Mouse (Mus musculus) midbrain, embryonic 14.5 days (tissue): ENCODE measurements at regions not wholly inside any gene's neighbourhood (a gene's known extent, or its start where the extent isn't known, plus 50 kb on each side); places are given as distances from the start of the nearest gene placed in this dataset.
A peak's percentile ranks its signal among the peaks of the same experiment; 100 is the strongest.

Experiments used
- ATAC-seq: fragments of 200-750 bp; cut with Nextera tagmentation; 2 replicates; pipeline ENCODE4 v1.8.0; 2017; ENCODE audit warnings: moderate number of reproducible peaks, moderate library complexity; ENCODE audit not compliant: low FRiP score, low TSS enrichment
- DNase-seq: peaks from one replicate; pipeline ENCODE4 v3.0.0-alpha.2; 2015
- H3K27ac ChIP-seq: fragments of 300-500 bp; sonication (generic); replicated peaks from 2 replicates; pipeline ENCODE4 v1.5.1; 2014; ENCODE audit warnings: mild to moderate bottlenecking, low read depth, low read length, moderate library complexity
- H3K27me3 ChIP-seq: fragments of 300-500 bp; sonication (generic); 2 replicates; pipeline ENCODE4 v1.6.1; 2014; ENCODE audit warnings: low read length, control low read depth, mixed read lengths; ENCODE audit not compliant: control insufficient read depth, insufficient read depth
- H3K36me3 ChIP-seq: fragments of 300-500 bp; sonication (generic); 2 replicates; pipeline ENCODE4 v1.6.1; 2014; ENCODE audit warnings: low read length, control low read depth; ENCODE audit not compliant: control insufficient read depth, insufficient read depth
- H3K4me1 ChIP-seq: fragments of 300-500 bp; sonication (generic); 2 replicates; pipeline ENCODE4 v1.6.1; 2014; ENCODE audit warnings: mild to moderate bottlenecking, antibody characterized with exemption, low read length, control low read depth; ENCODE audit not compliant: control insufficient read depth, insufficient read depth
- H3K4me2 ChIP-seq: fragments of 300-500 bp; sonication (generic); 2 replicates; pipeline ENCODE4 v1.6.1; 2014; ENCODE audit warnings: mild to moderate bottlenecking, low read length, moderate library complexity
- H3K4me3 ChIP-seq: fragments of 300-500 bp; sonication (generic); replicated peaks from 2 replicates; pipeline ENCODE4 v1.5.1; 2014; ENCODE audit warnings: low read depth, low read length
- H3K9ac ChIP-seq: fragments of 300-500 bp; sonication (generic); replicated peaks from 2 replicates; pipeline ENCODE4 v1.6.1; 2014; ENCODE audit warnings: mild to moderate bottlenecking, low read length, moderate library complexity
- H3K9me3 ChIP-seq: fragments of 300-500 bp; sonication (generic); 2 replicates; pipeline ENCODE4 v1.6.1; 2016; ENCODE audit warnings: low read length, control low read depth, mixed read lengths; ENCODE audit not compliant: control insufficient read depth
- WGBS: fragments of 180-500 bp; shearing (Covaris S2); extraction: QIAGEN DNeasy Blood & Tissue Kit; methylation state at CpG from one replicate; pipeline ENCODE4 v1.1.7; 2014; 5-methylcytosine and 5-hydroxymethylcytosine counted together

DNA sequence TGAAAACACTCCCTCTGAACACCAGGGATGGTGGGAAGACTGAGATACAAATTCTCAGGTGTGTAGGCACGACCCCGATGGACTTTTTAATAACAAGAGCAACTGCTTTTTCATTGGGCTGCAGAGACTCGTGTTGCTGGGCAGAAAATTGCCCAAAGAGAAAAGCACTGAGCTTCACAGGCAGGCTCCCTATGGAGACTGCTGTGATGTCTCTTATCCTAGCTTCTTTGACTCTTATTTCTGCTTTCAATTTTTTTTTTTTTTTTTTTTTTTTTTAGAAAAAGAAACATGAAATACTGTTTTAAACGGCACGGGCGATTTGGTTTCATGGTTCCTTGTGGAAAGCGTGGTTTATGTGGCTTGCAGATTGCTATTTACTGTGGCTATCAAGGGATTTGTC is 522.8 kb upstream of the Fam174a start:
- ATAC-seq (no peak), DNase-seq (peak; percentile 43)
- Histone ChIP-seq H3K4me2 (no peak overlapping the region), H3K27me3 (no peaks in the 10 kb centered on the region), H3K9ac (no peak overlapping the region), H3K27ac (no peak overlapping the region), H3K36me3 (no peaks in the 10 kb centered on the region), H3K4me3 (no peak overlapping the region), H3K4me1 (0 out of 2 replicates have a peak, but pooled peaks cover 5% of the 10 kb centered on the region), H3K9me3 (no peaks in the 10 kb centered on the region)
- WGBS, result 46% methylated on average over 7 of the region's 7 CpGs

DNA sequence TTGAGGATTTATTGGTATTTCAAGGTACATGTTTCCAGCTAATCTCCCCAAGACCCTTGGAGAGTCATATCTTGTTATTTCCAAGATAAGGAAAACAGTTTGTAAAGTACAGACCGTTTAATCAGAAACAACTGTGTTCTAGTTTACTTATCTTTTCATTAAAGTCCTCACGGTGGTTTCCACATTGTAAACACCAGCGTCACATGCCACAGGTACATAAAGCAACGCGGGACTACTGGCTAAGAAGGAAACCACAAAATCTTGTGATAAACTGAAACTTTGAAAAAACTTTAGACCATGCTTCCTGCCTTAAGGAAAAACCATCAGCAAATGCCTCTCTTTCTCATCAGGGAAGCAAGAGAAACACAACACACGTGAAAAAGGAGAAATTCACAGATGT is 522.4 kb upstream of the Fam174a start:
- no peaks in the 10 kb centered on the region for H3K27me3 ChIP-seq
- no peak for ATAC-seq
- 0 out of 2 replicates have a peak, but pooled peaks cover 5% of the 10 kb centered on the region for H3K4me1 ChIP-seq
- no peaks in the 10 kb centered on the region for H3K36me3 ChIP-seq
- no peak for DNase-seq
- no peak overlapping the region for H3K4me3 ChIP-seq
- no peak overlapping the region for H3K4me2 ChIP-seq
- no peaks in the 10 kb centered on the region for H3K9me3 ChIP-seq
- no peak overlapping the region for H3K9ac ChIP-seq
- 69% methylated on average over 6 of the region's 6 CpGs for WGBS
- no peak overlapping the region for H3K27ac ChIP-seq

DNA sequence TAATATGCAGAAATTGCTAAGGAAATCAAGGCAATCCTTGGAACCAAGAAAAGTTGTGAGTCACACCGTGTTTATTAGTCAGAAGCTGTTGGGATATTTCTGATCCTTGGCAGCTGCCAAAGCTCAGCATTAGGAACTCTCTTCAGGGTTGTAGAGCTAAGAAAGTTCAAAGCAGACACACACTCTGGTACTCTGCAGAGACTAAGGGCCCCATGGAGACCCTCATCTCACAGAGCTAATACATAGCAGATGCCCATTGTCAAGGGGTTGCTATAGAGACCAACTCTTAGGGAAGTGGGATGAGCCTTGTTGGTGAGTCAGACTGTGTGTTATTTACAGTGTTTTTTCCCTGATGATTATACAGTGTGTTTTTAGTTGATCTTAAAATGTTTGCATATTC is 517.4 kb upstream of the Fam174a start:
- peak; percentile 23 for DNase-seq
- 17% methylated on average over 1 of the region's 1 CpGs for WGBS
- H3K9ac ChIP-seq, result no peak overlapping the region

DNA sequence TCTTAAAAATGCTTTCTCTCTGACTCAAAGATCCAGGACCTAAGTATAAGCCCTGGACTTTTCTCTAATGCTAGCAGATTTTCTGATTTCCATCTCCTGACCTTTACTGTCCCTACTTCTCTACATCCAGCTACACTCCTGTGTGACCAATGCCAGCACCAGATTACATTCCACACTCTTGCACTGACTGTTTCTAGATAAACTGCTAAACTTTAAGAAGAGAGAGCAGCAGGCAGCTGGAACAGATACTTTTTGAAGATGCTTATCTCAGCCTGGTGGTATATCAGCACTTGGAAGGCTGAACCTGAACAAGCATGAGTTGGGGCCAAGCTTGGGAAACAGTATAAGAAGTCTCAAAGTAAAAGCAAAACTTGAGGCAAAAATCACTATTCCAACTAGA is 509.7 kb upstream of the Fam174a start:
- H3K4me2 ChIP-seq, result no peak overlapping the region
- H3K27me3 ChIP-seq, result no peaks in the 10 kb centered on the region
- H3K27ac ChIP-seq, result no peak overlapping the region
- no peaks in the 10 kb centered on the region for H3K9me3 ChIP-seq
- no peaks in the 10 kb centered on the region for H3K36me3 ChIP-seq
- ATAC-seq, result no peak
- no peak overlapping the region for H3K4me3 ChIP-seq
- DNase-seq, result no peak
- no peak overlapping the region for H3K9ac ChIP-seq
- no peaks in the 10 kb centered on the region for H3K4me1 ChIP-seq

More for the DNA sequence above, 517.4 kb upstream of the Fam174a start:
- H3K4me3 ChIP-seq, result no peak overlapping the region
- no peak overlapping the region for H3K4me2 ChIP-seq
- H3K27ac ChIP-seq, result no peak overlapping the region
- no peaks in the 10 kb centered on the region for H3K4me1 ChIP-seq
- no peaks in the 10 kb centered on the region for H3K9me3 ChIP-seq
- ATAC-seq, result no peak
- no peaks in the 10 kb centered on the region for H3K27me3 ChIP-seq
- no peaks in the 10 kb centered on the region for H3K36me3 ChIP-seq

DNA sequence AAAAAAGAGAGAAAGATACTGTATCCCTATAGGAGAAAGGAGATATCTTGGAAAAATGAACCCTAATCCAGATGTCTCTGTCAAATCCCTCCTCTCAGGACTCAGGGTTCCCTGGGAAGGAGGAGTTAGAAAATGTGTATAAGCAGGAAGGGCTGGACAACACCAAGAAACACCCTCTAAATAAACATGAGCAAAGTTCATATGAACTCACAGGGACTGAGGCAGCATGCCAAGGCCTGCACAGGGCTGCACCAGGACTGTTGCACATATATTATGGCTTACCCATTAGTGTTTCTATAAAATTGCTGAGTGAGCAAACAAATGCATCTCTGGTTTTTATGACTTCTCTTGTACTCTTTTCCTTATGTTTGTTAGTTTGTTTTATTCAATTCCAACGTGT is 508.5 kb upstream of the Fam174a start:
- no peak overlapping the region for H3K4me2 ChIP-seq
- no peaks in the 10 kb centered on the region for H3K27me3 ChIP-seq
- H3K4me3 ChIP-seq, result no peak overlapping the region
- no peaks in the 10 kb centered on the region for H3K9me3 ChIP-seq
- no peaks in the 10 kb centered on the region for H3K4me1 ChIP-seq
- no peak for DNase-seq
- H3K36me3 ChIP-seq, result no peaks in the 10 kb centered on the region
- H3K27ac ChIP-seq, result no peak overlapping the region
- no peak overlapping the region for H3K9ac ChIP-seq
- WGBS, result 75% methylated on average over 1 of the region's 1 CpGs
- ATAC-seq, result no peak

DNA sequence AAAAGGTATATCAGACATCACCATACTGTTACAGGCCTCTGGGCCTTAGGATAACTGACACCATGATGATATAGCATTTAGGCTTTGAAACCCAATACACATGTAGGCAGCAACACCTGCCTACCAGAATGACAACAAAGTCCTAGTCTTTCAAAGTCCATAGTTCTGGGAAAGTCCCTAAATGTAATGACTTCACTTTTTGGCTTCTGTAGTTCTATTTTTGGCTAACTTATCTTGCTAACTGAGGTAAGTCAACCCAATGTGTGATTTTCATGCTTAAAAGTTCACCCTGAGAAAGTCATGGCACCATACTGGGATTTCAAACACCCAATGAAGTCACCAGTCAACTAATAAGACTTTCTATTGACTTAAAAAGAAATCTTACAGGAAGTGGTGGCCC is 485.8 kb upstream of the Fam174a start:
- no peak for ATAC-seq
- DNase-seq, result no peak
- no peak overlapping the region for H3K4me2 ChIP-seq

DNA sequence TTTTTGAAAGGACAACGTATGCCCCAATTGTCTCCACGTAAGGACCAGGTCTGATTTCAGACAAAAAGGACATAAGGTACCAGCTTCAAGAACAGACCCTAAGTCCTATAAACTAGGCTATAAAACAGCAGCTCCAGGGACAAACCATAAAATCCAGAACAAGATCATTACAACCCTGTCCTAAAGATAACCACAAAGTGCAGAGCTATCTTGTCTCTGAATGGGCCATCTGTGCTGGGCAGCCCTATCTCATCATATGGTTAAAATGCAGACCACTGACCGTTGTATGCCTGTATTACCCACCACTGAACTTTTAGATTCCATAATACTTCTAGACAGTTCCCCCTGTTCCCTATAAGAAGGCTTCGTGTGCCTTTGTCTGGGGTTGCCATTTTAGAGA is 477.4 kb upstream of the Fam174a start:
- H3K4me1 ChIP-seq, result no peaks in the 10 kb centered on the region
- no peaks in the 10 kb centered on the region for H3K9me3 ChIP-seq
- no peak overlapping the region for H3K4me2 ChIP-seq
- H3K27me3 ChIP-seq, result no peaks in the 10 kb centered on the region
- DNase-seq, result no peak
- no peak overlapping the region for H3K4me3 ChIP-seq
- H3K9ac ChIP-seq, result no peak overlapping the region
- no peaks in the 10 kb centered on the region for H3K36me3 ChIP-seq
- H3K27ac ChIP-seq, result no peak overlapping the region
- ATAC-seq, result no peak
- 89% methylated on average over 4 of the region's 4 CpGs for WGBS

More for the DNA sequence above, 485.8 kb upstream of the Fam174a start:
- no peaks in the 10 kb centered on the region for H3K4me1 ChIP-seq
- no peak overlapping the region for H3K9ac ChIP-seq
- no peaks in the 10 kb centered on the region for H3K36me3 ChIP-seq
- no peak overlapping the region for H3K27ac ChIP-seq
- no peaks in the 10 kb centered on the region for H3K27me3 ChIP-seq
- no peak overlapping the region for H3K4me3 ChIP-seq
- no peaks in the 10 kb centered on the region for H3K9me3 ChIP-seq

DNA sequence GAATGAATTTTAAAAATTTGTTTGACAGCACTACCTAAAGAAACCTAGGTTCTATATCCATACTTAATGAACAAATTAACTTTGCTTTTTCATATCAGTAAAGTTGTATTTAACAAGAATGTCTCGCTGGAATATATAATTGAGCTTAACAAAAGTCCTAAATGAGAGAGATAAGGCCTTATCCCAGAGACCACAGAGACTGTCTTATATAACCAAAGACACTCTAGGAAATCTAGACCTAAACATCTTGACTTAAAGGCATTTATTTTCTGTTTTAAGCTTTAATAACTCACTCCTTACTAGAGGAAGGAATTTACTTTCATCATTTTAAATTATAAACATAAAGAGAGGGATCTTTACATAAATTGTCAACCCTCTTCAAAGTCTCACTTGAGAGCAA is 461.9 kb upstream of the Fam174a start:
- H3K9ac ChIP-seq, result no peak overlapping the region
- H3K4me1 ChIP-seq, result no peaks in the 10 kb centered on the region
- no peak overlapping the region for H3K27ac ChIP-seq
- WGBS, result 84% methylated on average over 1 of the region's 1 CpGs
- no peaks in the 10 kb centered on the region for H3K9me3 ChIP-seq
- H3K27me3 ChIP-seq, result no peaks in the 10 kb centered on the region
- no peaks in the 10 kb centered on the region for H3K36me3 ChIP-seq
- DNase-seq, result no peak
- no peak for ATAC-seq
- H3K4me3 ChIP-seq, result no peak overlapping the region
- no peak overlapping the region for H3K4me2 ChIP-seq

DNA sequence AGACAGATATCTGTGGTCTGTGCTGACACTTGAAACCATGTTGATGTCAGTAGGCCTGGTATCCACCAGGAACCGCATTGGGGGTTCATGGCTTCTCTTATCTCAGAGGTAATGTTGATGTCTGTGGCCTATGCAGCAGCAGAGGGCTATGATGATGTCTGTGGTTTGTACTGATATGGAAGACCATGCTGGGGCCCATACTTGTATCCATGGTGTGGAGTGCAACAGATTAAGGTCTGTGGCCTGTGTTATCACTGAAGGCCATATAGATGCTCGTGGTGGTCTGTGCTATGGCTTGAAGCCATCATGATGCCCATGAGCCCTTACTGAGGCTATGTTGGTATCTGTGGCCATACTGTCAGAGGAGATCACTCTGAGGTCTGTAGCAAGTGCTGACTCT is 455.0 kb upstream of the Fam174a start:
- no peaks in the 10 kb centered on the region for H3K36me3 ChIP-seq
- 87% methylated on average over 2 of the region's 2 CpGs for WGBS
- H3K4me2 ChIP-seq, result no peak overlapping the region
- H3K9ac ChIP-seq, result no peak overlapping the region
- no peaks in the 10 kb centered on the region for H3K4me1 ChIP-seq
- ATAC-seq (no peak), DNase-seq (no peak)
- no peak overlapping the region for H3K4me3 ChIP-seq
- H3K27ac ChIP-seq, result no peak overlapping the region
- H3K27me3 ChIP-seq, result no peaks in the 10 kb centered on the region
- H3K9me3 ChIP-seq, result no peaks in the 10 kb centered on the region
